Mouse (Mus musculus) brain, embryonic 14.5 days (tissue): Measurements from ENCODE around the gene Ptprb.

ENCODE experiments used
- CTCF ChIP-seq: fragments of 200-500 bp; IDR thresholded peaks from 2 replicates; pipeline ENCODE4 v1.5.1; 2012; ENCODE audit warnings: inconsistent platforms, mild to moderate bottlenecking, moderate library complexity, borderline replicate concordance; ENCODE audit not compliant: insufficient read depth, insufficient read length; ENCODE audit errors: extremely low read depth
- POLR2A ChIP-seq: fragments of 200-500 bp; IDR thresholded peaks from 2 replicates; pipeline ENCODE4 v1.6.1; 2012; ENCODE audit warnings: mild to moderate bottlenecking, inconsistent platforms, borderline replicate concordance; ENCODE audit not compliant: poor library complexity, insufficient read depth, insufficient read length, severe bottlenecking; ENCODE audit errors: extremely low read depth

DNA sequence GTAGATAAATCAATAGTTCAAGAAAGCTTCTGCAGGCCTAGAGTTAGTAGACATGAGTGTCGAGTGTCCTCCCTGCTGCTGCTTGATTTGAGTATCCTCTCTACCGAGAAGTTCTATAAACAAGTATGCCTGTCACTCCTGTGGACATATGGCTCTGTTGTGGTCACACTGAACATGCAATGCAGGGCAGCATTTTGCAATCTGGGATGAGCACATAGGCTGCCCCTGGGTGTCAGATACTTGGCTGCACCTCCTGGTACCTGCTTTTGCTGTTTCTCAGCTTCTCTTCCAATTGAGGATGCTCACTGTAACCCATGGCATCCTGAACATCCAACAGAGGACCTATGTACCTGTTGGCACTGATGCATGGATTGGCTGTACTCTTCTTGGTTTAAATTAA, 34.1 kb downstream of the Ptprb start:
- TF ChIP-seq CTCF (no peak), POLR2A (no peak)
